Mouse (Mus musculus): ENCODE results near the gene Sh3bgrl2. TPM values are rescaled to one million over a fixed set of nuclear protein-coding genes. Genes with fewer than 3 reads are reported as not detected.

The Sh3bgrl2 gene
- polyA plus RNA-seq, 1 experiment: 4.0 TPM

GRCm38 (mm10) chr9:83681661-83682655 lies 133.8 kb downstream of the Sh3bgrl2 start:
- Histone ChIP-seq H3K36me3 (ENCODE audit: control insufficient read depth, insufficient read depth) (no peaks in the 10 kb centered on the region), H3K27me3 (ENCODE audit: control insufficient read depth, insufficient read depth, insufficient read length) (peaks cover 17% of the 10 kb centered on the region), H3ac (ENCODE audit: control insufficient read depth, insufficient read length) (no peak overlapping the region), H3K79me2 (ENCODE audit: control insufficient read depth, insufficient read depth) (no peaks in the 10 kb centered on the region), H3K4me3 (no peak overlapping the region), H3K4me2 (ENCODE audit: low read depth) (no peak overlapping the region)
- TF ChIP-seq USF1 (IDR thresholded peaks at IDR 0.05; ENCODE audit: low read depth) (no peak), POLR2AphosphoS2 (IDR thresholded peaks at IDR 0.05; ENCODE audit: insufficient read length, low read depth) (no peak), MAX (IDR thresholded peaks at IDR 0.05; ENCODE audit: low read depth) (no peak), REST (IDR thresholded peaks at IDR 0.05; ENCODE audit: insufficient read depth, insufficient read length) (no peak), TCF3 (IDR thresholded peaks at IDR 0.05; ENCODE audit: insufficient read length, low read depth) (no peak)

- Histone ChIP-seq H3K4me3 (no peak overlapping the region), H3K36me3 (ENCODE audit: control insufficient read depth, insufficient read depth) (no peaks in the 10 kb centered on the region), H3K4me2 (ENCODE audit: low read depth) (no peak overlapping the region), H3K27me3 (ENCODE audit: control insufficient read depth, insufficient read depth, insufficient read length) (peaks cover 21% of the 10 kb centered on the region), H3ac (ENCODE audit: control insufficient read depth, insufficient read length) (no peak overlapping the region), H3K79me2 (ENCODE audit: control insufficient read depth, insufficient read depth) (no peaks in the 10 kb centered on the region)
- no peak for TF ChIP-seq POLR2AphosphoS2 (IDR thresholded peaks at IDR 0.05; ENCODE audit: insufficient read length, low read depth)
- no peak for TF ChIP-seq TCF12 (IDR thresholded peaks at IDR 0.05; ENCODE audit: insufficient read depth, poor library complexity, severe bottlenecking)
- no peak for TF ChIP-seq MYOD1 (IDR thresholded peaks at IDR 0.05; ENCODE audit: control insufficient read depth in 1 of 3, insufficient read length in 2 of 3, low read depth in 2 of 3)
- no peak for TF ChIP-seq USF1 (IDR thresholded peaks at IDR 0.05; ENCODE audit: low read depth)
- TF ChIP-seq E2F4 (IDR thresholded peaks at IDR 0.05; ENCODE audit: insufficient read depth): no peak
- TF ChIP-seq CEBPB (IDR thresholded peaks at IDR 0.05; ENCODE audit: insufficient read depth, poor library complexity, severe bottlenecking): no peak
- no peak for TF ChIP-seq POLR2A (IDR thresholded peaks at IDR 0.05; ENCODE audit: insufficient read length, low read depth)
- no peak for TF ChIP-seq MYOG (IDR thresholded peaks at IDR 0.05; ENCODE audit: control insufficient read depth in 1 of 3, insufficient read depth in 1 of 3, insufficient read length in 2 of 3, low read depth in 2 of 3)
- TF ChIP-seq REST (IDR thresholded peaks at IDR 0.05; ENCODE audit: insufficient read depth, insufficient read length): no peak
- no peak for TF ChIP-seq MAX (IDR thresholded peaks at IDR 0.05; ENCODE audit: low read depth)
These were observed 138.5 kb downstream of the Sh3bgrl2 start for GRCm38 (mm10) chr9:83686511-83687100.

DNA sequence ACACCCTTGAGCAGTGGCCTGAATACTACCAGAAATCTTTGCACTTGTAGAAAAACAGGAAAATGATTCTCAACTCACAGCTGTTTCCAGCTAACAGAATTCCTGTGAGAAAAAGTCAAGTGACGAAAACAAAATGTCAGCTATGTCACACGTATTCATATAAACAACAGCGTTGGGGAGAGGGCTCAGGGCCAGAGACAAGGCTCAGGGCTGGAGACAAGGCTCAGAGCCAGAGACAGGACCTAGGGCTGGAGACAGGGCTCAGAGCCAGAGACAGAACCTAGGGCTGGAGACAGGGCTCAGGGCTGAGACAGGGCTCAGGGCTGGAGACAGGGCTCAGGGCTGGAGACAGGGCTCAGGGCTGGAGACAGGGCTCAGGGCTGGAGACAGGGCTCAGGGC lies 139.8 kb downstream of the Sh3bgrl2 start:
- TF ChIP-seq E2F4 (IDR thresholded peaks at IDR 0.05; ENCODE audit: insufficient read depth) (no peak), SRF (IDR thresholded peaks at IDR 0.05; ENCODE audit: control insufficient read depth, insufficient read length, low read depth) (no peak), MAX (IDR thresholded peaks at IDR 0.05; ENCODE audit: low read depth) (no peak), POLR2A (IDR thresholded peaks at IDR 0.05; ENCODE audit: insufficient read length, low read depth) (no peak)

More for the DNA sequence above, 139.8 kb downstream of the Sh3bgrl2 start:
- H3K27me3 ChIP-seq (ENCODE audit: control insufficient read depth, insufficient read depth, insufficient read length): peaks cover 21% of the 10 kb centered on the region
- H3K4me3 ChIP-seq: no peak overlapping the region
- H3K36me3 ChIP-seq (ENCODE audit: control insufficient read depth, insufficient read depth): no peaks in the 10 kb centered on the region
- no peak overlapping the region for H3K4me2 ChIP-seq (ENCODE audit: low read depth)
- H3ac ChIP-seq (ENCODE audit: control insufficient read depth, insufficient read length): no peak overlapping the region
- H3K79me2 ChIP-seq (ENCODE audit: control insufficient read depth, insufficient read depth): no peaks in the 10 kb centered on the region

Other genes with a start within 250 kb of the Sh3bgrl2 start
- gene Lca5, start 107.2 kb upstream of the Sh3bgrl2 start, polyA plus RNA-seq (2012; fragmentation: generic; extraction: Trizol): 2.5 TPM

Data from myocyte (in vitro differentiated cells).